Mouse (Mus musculus): ENCODE measurements around the gene Col5a1. TPM values are rescaled to one million over a fixed set of nuclear protein-coding genes. Genes with fewer than 3 reads are reported as not detected.

Gene Col5a1
- polyA plus RNA-seq (2012; rRNA removed): 4.8 and 5.4 TPM in 2 replicates

DNA sequence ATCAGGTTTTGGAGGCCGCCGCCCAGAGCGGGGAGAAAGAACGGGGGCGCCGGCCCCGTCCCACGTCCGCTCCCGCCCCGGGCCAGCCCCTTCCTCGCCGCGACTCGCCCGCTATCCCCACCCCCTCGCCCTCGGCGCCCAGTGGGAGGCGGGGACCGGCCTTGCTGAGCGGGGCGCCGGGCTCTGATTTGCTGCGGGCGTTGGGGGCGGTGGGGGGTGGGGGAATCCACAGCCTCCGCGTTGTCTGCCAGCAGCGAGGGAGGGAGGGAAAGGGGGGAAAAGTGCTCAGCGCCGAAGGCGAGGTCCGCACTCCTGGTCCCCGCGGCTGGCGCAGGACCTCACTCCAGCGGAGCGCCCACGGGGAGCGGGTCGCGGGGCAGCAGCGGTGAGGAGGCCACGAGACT lies at the start of gene Col5a1:
TSS of gene Col5a1 (plus strand) at position 278 of the 404 bp plus-strand sequence.
- Histone ChIP-seq H3K4me3 (ENCODE audit: extremely low read depth, insufficient read depth, insufficient read length) (peak within 1 kb of the TSS; percentile 47), H3K27ac (ENCODE audit: insufficient read depth, low read length) (peak within 1 kb of the TSS; percentile 34; the same call in 1 of the 2 replicates), H3K27me3 (ENCODE audit: control insufficient read depth, insufficient read depth, low read length) (peaks cover 7% of the 10 kb centered on the region), H3K4me1 (ENCODE audit: control insufficient read depth, insufficient read depth, insufficient read length) (peaks cover 4% of the 10 kb centered on the region; the same call in 1 of the 2 replicates), H3K36me3 (ENCODE audit: control insufficient read depth, insufficient read depth, low read length) (no peaks in the 10 kb centered on the region)
- WGBS: 1% methylated on average over 42 of the region's 45 CpGs
- DNase-seq (ENCODE audit: low read depth in 1 of 2, low spot score in 2 of 2): peak in 1 of 2 experiments; percentile 10
- TF ChIP-seq CTCF (IDR thresholded peaks at IDR 0.05; ENCODE audit: extremely low read depth, insufficient read depth, insufficient read length, insufficient replicate concordance) (no peak), POLR2A (IDR thresholded peaks at IDR 0.05; ENCODE audit: low read depth, low read length) (no peak)

DNA sequence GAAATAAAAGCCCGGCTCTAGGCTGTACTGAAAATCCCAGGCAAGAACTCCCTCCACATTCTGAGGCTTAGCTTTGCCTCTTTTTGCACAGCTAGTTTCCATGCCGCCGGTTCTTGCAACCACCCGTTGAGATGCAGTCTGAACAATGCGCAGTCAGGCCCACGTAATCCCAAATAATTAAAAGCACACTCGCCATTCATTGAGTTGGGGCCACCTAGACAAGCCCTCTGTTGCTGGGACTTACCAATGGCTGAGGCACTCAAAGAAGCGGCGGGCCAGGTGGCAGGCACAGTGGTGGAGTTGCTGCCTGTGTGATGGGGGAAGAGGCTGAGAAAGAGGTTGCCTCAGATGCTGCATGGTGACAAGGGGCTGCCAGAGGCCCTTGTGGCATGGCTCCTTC lies 48.1 kb upstream of the Col5a1 start:
- DNase-seq (ENCODE audit: low read depth in 1 of 2, low spot score in 2 of 2): no peak
- WGBS: 94% methylated on average over 9 of the region's 9 CpGs
- H3K36me3 ChIP-seq (ENCODE audit: control insufficient read depth, insufficient read depth, low read length): no peaks in the 10 kb centered on the region
- H3K4me3 ChIP-seq (ENCODE audit: extremely low read depth, insufficient read depth, insufficient read length): no peak overlapping the region
- no peak overlapping the region for H3K27ac ChIP-seq (ENCODE audit: insufficient read depth, low read length)
- no peaks in the 10 kb centered on the region for H3K27me3 ChIP-seq (ENCODE audit: control insufficient read depth, insufficient read depth, low read length)
- H3K4me1 ChIP-seq (ENCODE audit: control insufficient read depth, insufficient read depth, insufficient read length): no peaks in the 10 kb centered on the region
- no peak for TF ChIP-seq CTCF (IDR thresholded peaks at IDR 0.05; ENCODE audit: extremely low read depth, insufficient read depth, insufficient read length, insufficient replicate concordance)
- no peak for TF ChIP-seq POLR2A (IDR thresholded peaks at IDR 0.05; ENCODE audit: low read depth, low read length)

DNA sequence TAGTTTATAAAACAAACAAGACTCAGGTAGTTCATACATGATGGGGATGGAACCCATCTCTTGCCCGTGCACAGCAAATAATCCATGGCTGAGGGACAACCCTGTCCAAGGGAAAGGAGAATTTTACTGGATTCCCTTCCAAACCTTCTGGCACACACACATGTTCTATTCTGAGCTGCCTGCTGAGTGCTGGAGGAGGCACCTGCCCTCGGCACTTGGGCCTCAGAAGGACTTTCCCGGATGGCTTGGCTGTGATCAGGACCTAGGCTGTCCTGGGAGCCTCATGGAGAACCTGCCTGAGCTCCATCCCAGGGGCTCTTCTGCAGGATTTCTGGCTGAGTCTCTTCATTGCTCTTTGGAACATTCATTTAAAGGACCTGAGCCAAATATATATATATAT lies 45.3 kb upstream of the Col5a1 start:
- WGBS: 69% methylated on average over 3 of the region's 3 CpGs
- TF ChIP-seq POLR2A (IDR thresholded peaks at IDR 0.05; ENCODE audit: low read depth, low read length) (no peak), CTCF (IDR thresholded peaks at IDR 0.05; ENCODE audit: extremely low read depth, insufficient read depth, insufficient read length, insufficient replicate concordance) (no peak)
- Histone ChIP-seq H3K36me3 (ENCODE audit: control insufficient read depth, insufficient read depth, low read length) (no peaks in the 10 kb centered on the region), H3K4me1 (ENCODE audit: control insufficient read depth, insufficient read depth, insufficient read length) (no peaks in the 10 kb centered on the region), H3K27me3 (ENCODE audit: control insufficient read depth, insufficient read depth, low read length) (no peaks in the 10 kb centered on the region), H3K4me3 (ENCODE audit: extremely low read depth, insufficient read depth, insufficient read length) (no peak overlapping the region), H3K27ac (ENCODE audit: insufficient read depth, low read length) (no peak overlapping the region)
- DNase-seq (ENCODE audit: low read depth in 1 of 2, low spot score in 2 of 2): no peak

DNA sequence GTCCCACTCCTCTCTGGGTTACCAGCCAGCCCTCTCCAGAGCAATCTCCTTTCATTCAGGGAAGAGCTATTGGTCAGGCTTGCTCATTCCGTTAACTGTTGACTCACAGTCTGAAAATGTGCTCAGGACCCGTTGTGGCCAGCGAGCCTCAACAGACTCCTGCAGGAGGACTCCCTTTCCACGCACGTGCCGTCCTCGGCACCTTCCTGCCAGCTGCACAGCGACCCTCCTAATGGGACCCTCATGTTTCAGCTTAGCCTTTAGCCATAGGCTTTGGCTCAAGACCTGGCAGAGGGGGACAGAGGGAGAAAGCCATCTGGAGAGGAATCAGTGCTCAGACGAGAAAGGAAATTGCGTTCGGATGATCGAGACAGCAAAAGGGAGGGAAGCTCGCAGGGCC lies 43.3 kb upstream of the Col5a1 start:
- Histone ChIP-seq H3K4me1 (ENCODE audit: control insufficient read depth, insufficient read depth, insufficient read length) (no peaks in the 10 kb centered on the region), H3K27me3 (ENCODE audit: control insufficient read depth, insufficient read depth, low read length) (no peaks in the 10 kb centered on the region), H3K4me3 (ENCODE audit: extremely low read depth, insufficient read depth, insufficient read length) (no peak overlapping the region), H3K36me3 (ENCODE audit: control insufficient read depth, insufficient read depth, low read length) (no peaks in the 10 kb centered on the region), H3K27ac (ENCODE audit: insufficient read depth, low read length) (no peak overlapping the region)
- WGBS: 77% methylated on average over 13 of the region's 13 CpGs
- no peak for DNase-seq (ENCODE audit: low read depth in 1 of 2, low spot score in 2 of 2)
- no peak for TF ChIP-seq POLR2A (IDR thresholded peaks at IDR 0.05; ENCODE audit: low read depth, low read length)
- TF ChIP-seq CTCF (IDR thresholded peaks at IDR 0.05; ENCODE audit: extremely low read depth, insufficient read depth, insufficient read length, insufficient replicate concordance): no peak

DNA sequence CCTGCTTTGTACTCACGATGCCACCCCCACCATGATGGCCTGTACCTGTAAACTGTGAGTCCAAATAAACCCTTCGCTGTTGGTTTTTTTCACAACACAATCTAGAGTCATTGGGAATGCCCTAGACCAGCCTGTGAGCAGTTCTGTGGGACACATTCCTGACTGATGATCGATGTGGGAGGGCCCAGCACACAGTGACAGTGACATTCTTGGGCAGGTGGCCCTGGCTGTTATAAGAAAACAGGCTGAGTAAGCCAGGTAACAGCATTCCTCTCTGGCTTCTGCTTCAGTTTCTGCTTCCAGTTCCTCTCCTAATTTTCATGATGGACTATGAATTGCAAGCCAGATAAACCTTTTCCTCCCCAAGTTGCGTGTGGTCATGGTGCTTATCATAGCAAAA lies 41.3 kb upstream of the Col5a1 start:
- WGBS: 87% methylated on average over 4 of the region's 4 CpGs
- Histone ChIP-seq H3K27me3 (ENCODE audit: control insufficient read depth, insufficient read depth, low read length) (no peaks in the 10 kb centered on the region), H3K4me3 (ENCODE audit: extremely low read depth, insufficient read depth, insufficient read length) (no peak overlapping the region), H3K36me3 (ENCODE audit: control insufficient read depth, insufficient read depth, low read length) (no peaks in the 10 kb centered on the region), H3K27ac (ENCODE audit: insufficient read depth, low read length) (no peak overlapping the region), H3K4me1 (ENCODE audit: control insufficient read depth, insufficient read depth, insufficient read length) (no peaks in the 10 kb centered on the region)
- DNase-seq (ENCODE audit: low read depth in 1 of 2, low spot score in 2 of 2): no peak
- TF ChIP-seq POLR2A (IDR thresholded peaks at IDR 0.05; ENCODE audit: low read depth, low read length): no peak

DNA sequence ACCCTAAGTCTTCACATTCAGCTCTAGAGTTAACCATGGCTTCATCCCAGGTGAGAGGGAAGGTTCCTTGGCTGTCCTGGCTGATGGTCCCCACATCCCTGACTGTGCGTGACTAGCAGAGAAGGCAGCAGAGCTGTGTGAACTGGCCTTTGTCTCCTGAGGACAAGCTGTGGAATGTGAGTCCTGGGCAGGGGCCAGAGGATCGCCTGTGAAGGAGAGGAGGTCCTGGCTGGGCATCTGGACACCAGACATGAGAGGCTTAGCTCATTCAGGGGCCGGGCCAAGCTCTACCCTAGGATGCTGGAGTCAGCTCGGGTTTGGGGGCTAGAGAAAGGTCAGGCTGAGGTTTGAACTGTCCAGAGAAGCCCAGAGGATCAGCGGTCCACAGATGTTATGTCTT lies 39.2 kb upstream of the Col5a1 start:
- TF ChIP-seq CTCF (IDR thresholded peaks at IDR 0.05; ENCODE audit: extremely low read depth, insufficient read depth, insufficient read length, insufficient replicate concordance): no peak
- TF ChIP-seq POLR2A (IDR thresholded peaks at IDR 0.05; ENCODE audit: low read depth, low read length): no peak
- H3K36me3 ChIP-seq (ENCODE audit: control insufficient read depth, insufficient read depth, low read length): no peaks in the 10 kb centered on the region
- no peak for DNase-seq (ENCODE audit: low read depth in 1 of 2, low spot score in 2 of 2)
- H3K4me1 ChIP-seq (ENCODE audit: control insufficient read depth, insufficient read depth, insufficient read length): no peaks in the 10 kb centered on the region
- 74% methylated on average over 5 of the region's 5 CpGs for WGBS
- H3K27ac ChIP-seq (ENCODE audit: insufficient read depth, low read length): no peak overlapping the region
- no peaks in the 10 kb centered on the region for H3K27me3 ChIP-seq (ENCODE audit: control insufficient read depth, insufficient read depth, low read length)
- H3K4me3 ChIP-seq (ENCODE audit: extremely low read depth, insufficient read depth, insufficient read length): no peak overlapping the region

DNA sequence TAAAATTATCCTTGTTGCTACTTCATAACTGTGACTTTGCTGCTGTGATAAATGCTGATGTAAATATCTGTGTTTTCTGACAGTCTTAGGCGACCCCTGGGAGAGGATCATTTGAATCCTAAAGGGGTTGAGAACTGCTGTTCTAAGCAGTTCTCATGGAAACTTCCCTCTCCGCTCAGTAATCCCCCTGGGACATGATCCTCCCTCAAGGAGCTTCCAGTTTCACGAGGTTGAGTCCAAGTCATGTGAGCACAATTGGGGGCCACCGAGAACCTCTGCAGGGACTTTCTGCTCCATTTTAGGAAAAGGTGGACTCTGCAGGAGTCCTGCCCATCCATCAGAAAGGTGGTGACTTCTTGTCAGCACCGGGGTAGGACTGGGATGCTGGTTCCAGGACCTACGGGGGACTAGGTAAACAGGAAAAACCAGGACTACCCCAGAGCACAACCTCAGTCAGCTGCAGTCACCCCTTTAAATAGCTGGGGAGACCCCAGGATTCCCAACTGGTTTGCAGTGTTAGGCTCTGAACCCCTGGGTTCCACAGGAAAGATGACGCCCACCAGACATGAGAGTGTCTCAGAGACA lies 38.3 kb upstream of the Col5a1 start:
- no peak overlapping the region for H3K27ac ChIP-seq (ENCODE audit: insufficient read depth, low read length)
- no peaks in the 10 kb centered on the region for H3K36me3 ChIP-seq (ENCODE audit: control insufficient read depth, insufficient read depth, low read length)
- 72% methylated on average over 7 of the region's 7 CpGs for WGBS
- DNase-seq (ENCODE audit: low read depth in 1 of 2, low spot score in 2 of 2): no peak
- TF ChIP-seq CTCF (IDR thresholded peaks at IDR 0.05; ENCODE audit: extremely low read depth, insufficient read depth, insufficient read length, insufficient replicate concordance): no peak
- no peak for TF ChIP-seq POLR2A (IDR thresholded peaks at IDR 0.05; ENCODE audit: low read depth, low read length)
- H3K27me3 ChIP-seq (ENCODE audit: control insufficient read depth, insufficient read depth, low read length): no peaks in the 10 kb centered on the region
- H3K4me1 ChIP-seq (ENCODE audit: control insufficient read depth, insufficient read depth, insufficient read length): no peaks in the 10 kb centered on the region
- H3K4me3 ChIP-seq (ENCODE audit: extremely low read depth, insufficient read depth, insufficient read length): no peak overlapping the region

Data from spleen, adult 2 months (tissue).